Mouse (Mus musculus) midbrain, embryonic 15.5 days (tissue): ENCODE measurements around the gene Lamb3. TPM values are rescaled to one million over a fixed set of nuclear protein-coding genes. Genes with fewer than 3 reads are reported as not detected.
A peak's percentile ranks its signal among the peaks of the same experiment; 100 is the strongest.

ENCODE experiments used
- ATAC-seq: fragments of 200-750 bp; cut with Nextera tagmentation; replicated peaks from 2 replicates; pipeline ENCODE4 v1.8.0; 2017; ENCODE audit warnings: moderate TSS enrichment
- H3K27ac ChIP-seq: fragments of 300-500 bp; sonication (generic); 2 replicates; pipeline ENCODE4 v1.5.1; 2015; ENCODE audit warnings: mild to moderate bottlenecking, inconsistent platforms
- H3K27me3 ChIP-seq: fragments of 300-500 bp; sonication (generic); replicated peaks from 2 replicates; pipeline ENCODE4 v1.6.1; 2015; ENCODE audit warnings: inconsistent platforms
- H3K36me3 ChIP-seq: fragments of 300-500 bp; sonication (generic); replicated peaks from 2 replicates; pipeline ENCODE4 v1.6.1; 2015; ENCODE audit warnings: inconsistent platforms
- H3K4me1 ChIP-seq: fragments of 300-500 bp; sonication (generic); 2 replicates; pipeline ENCODE4 v1.6.1; 2015; ENCODE audit warnings: inconsistent platforms
- H3K4me2 ChIP-seq: fragments of 300-500 bp; sonication (generic); 2 replicates; pipeline ENCODE4 v1.6.1; 2015; ENCODE audit warnings: inconsistent platforms, mild to moderate bottlenecking, moderate library complexity
- H3K4me3 ChIP-seq: fragments of 300-500 bp; sonication (generic); 2 replicates; pipeline ENCODE4 v1.5.1; 2015; ENCODE audit warnings: mild to moderate bottlenecking, inconsistent platforms
- H3K9ac ChIP-seq: fragments of 300-500 bp; sonication (generic); 2 replicates; pipeline ENCODE4 v1.6.1; 2015; ENCODE audit warnings: mild to moderate bottlenecking, inconsistent platforms
- H3K9me3 ChIP-seq: fragments of 300-500 bp; sonication (generic); 2 replicates; pipeline ENCODE4 v1.6.1; 2016; ENCODE audit warnings: inconsistent platforms
- WGBS: fragments of 180-500 bp; shearing (Covaris S2); methylation state at CpG from one replicate; pipeline ENCODE4 v1.1.7; 2015; ENCODE audit warnings: mixed read lengths; 5-methylcytosine and 5-hydroxymethylcytosine counted together
- polyA plus RNA-seq: library from polyadenylated mRNA; unstranded; fragments of >200 nt; fragmentation: Nextera tagmentation; extraction: Ambion mirVana; gene quantifications from 2 replicates; pipeline ENCODE4 v1.2.1, GENCODE M21; 2015

Gene Lamb3
- polyA plus RNA-seq, 1 experiment from 2014 or later, result 1.1 TPM

DNA sequence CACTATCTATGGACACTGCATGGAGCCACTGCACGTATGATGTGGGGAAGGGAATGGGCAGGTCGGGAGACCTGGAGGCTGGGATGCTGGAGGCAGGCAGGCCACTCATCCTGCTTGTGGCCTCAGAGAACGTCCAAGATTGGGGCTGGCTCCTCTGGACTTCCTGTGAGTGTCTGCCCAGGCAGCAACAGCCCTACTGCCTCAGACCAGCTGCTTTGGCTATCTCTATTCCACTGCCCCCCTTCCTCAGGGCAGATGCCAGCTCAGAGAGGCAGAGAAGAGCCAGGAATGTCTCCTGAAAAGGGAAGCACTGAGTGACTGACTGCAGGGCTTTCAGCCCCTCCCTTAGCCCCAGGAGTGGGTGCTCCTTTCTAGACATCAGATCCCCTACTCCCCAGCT is 139.4 kb downstream of the Lamb3 start:
- H3K4me3 ChIP-seq, result no peak overlapping the region
- H3K27ac ChIP-seq, result no peak overlapping the region
- no peaks in the 10 kb centered on the region for H3K9me3 ChIP-seq
- peaks cover 35% of the 10 kb centered on the region; the same call in 1 of the 2 replicates for H3K36me3 ChIP-seq
- no peak for ATAC-seq
- no peaks in the 10 kb centered on the region for H3K27me3 ChIP-seq
- no peak overlapping the region for H3K4me2 ChIP-seq
- no peak overlapping the region for H3K9ac ChIP-seq
- 79% methylated on average over 3 of the region's 3 CpGs for WGBS
- no peaks in the 10 kb centered on the region for H3K4me1 ChIP-seq

GRCm38 (mm10) chr1:193348261-193348962 is 140.9 kb downstream of the Lamb3 start:
- no peak for ATAC-seq
- no peaks in the 10 kb centered on the region for H3K4me1 ChIP-seq
- no peak overlapping the region for H3K9ac ChIP-seq
- no peak overlapping the region for H3K27ac ChIP-seq
- peaks cover 47% of the 10 kb centered on the region for H3K36me3 ChIP-seq
- H3K4me2 ChIP-seq, result no peak overlapping the region
- no peak overlapping the region for H3K4me3 ChIP-seq
- no peaks in the 10 kb centered on the region for H3K9me3 ChIP-seq
- 79% methylated on average over 9 of the region's 9 CpGs for WGBS
- no peaks in the 10 kb centered on the region for H3K27me3 ChIP-seq

DNA sequence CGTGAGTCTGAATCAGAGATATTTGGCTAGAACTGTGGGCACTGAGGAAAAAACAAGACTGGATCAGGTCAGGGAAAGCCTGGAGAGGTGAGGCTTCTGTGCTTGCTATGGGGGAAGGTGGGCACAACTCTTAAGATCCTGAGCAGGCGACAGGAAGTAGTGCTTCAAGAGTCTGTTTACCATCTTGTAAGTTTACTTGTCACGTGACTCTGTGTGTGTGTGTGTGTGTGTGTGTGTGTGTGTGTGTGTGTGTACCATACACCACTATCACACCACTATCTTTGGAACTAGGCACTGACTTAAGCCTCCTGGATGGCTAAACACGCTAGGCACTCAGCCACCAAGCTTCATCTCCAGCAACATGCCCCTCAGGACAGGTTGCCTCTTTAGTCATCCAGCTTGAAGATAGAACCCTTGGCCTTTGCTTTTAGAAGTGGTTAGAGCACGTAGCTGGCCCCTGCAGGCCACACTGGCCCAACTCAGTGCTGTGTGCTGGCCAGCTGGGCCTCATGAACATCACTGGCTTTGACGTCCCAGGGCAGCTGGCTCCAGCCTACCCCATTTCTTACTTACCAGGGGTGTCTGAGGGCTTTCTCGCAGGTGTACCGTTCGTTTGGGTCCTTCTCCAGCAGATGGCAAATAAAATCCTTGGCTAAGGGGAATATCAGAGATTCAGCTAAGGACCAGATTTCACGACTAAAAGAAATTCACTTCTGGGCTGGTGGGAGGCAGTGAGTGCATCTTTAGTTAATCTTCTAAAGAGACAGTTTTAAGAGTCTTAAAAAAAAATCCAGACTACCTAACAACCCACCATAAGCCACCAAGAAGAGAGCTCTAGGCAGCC is 142.4 kb downstream of the Lamb3 start:
- Histone ChIP-seq H3K4me3 (no peak overlapping the region), H3K36me3 (peaks cover 58% of the 10 kb centered on the region), H3K4me1 (no peaks in the 10 kb centered on the region), H3K27ac (no peak overlapping the region), H3K4me2 (no peak overlapping the region), H3K27me3 (no peaks in the 10 kb centered on the region), H3K9me3 (no peaks in the 10 kb centered on the region), H3K9ac (no peak overlapping the region)
- ATAC-seq, result no peak
- 82% methylated on average over 10 of the region's 10 CpGs for WGBS

DNA sequence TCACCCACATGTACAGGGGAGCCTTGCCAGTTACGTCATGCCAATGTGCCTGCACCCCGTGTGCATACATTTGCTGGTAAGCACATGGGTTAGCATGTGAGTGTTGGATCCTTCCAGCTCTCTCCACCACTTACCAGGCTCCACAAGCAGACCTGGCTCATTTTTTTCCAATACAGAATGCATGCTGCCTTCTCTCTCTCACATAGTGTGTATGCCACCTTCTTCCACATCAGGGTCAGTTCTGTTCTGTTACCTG is 143.0 kb downstream of the Lamb3 start:
- H3K4me3 ChIP-seq, result no peak overlapping the region
- H3K9ac ChIP-seq, result no peak overlapping the region
- H3K27ac ChIP-seq, result no peak overlapping the region
- 98% methylated on average over 2 of the region's 2 CpGs for WGBS
- no peak overlapping the region for H3K4me2 ChIP-seq
- no peaks in the 10 kb centered on the region for H3K27me3 ChIP-seq
- ATAC-seq, result no peak
- H3K36me3 ChIP-seq, result peaks cover 63% of the 10 kb centered on the region
- no peaks in the 10 kb centered on the region for H3K4me1 ChIP-seq
- H3K9me3 ChIP-seq, result no peaks in the 10 kb centered on the region

GRCm38 (mm10) chr1:193351583-193351982 is 144.1 kb downstream of the Lamb3 start:
- no peak overlapping the region for H3K4me3 ChIP-seq
- no peaks in the 10 kb centered on the region for H3K27me3 ChIP-seq
- no peaks in the 10 kb centered on the region for H3K9me3 ChIP-seq
- H3K9ac ChIP-seq, result no peak overlapping the region
- H3K36me3 ChIP-seq, result peaks cover 61% of the 10 kb centered on the region
- H3K4me2 ChIP-seq, result no peak overlapping the region
- no peak for ATAC-seq
- H3K27ac ChIP-seq, result no peak overlapping the region
- 79% methylated on average over 3 of the region's 3 CpGs for WGBS
- H3K4me1 ChIP-seq, result no peaks in the 10 kb centered on the region

GRCm38 (mm10) chr1:193359199-193359598 is 151.7 kb downstream of the Lamb3 start:
- no peak overlapping the region for H3K9ac ChIP-seq
- H3K9me3 ChIP-seq, result no peaks in the 10 kb centered on the region
- H3K27me3 ChIP-seq, result no peaks in the 10 kb centered on the region
- H3K4me1 ChIP-seq, result no peaks in the 10 kb centered on the region
- H3K4me2 ChIP-seq, result no peak overlapping the region
- WGBS, result 79% methylated on average over 3 of the region's 3 CpGs
- H3K4me3 ChIP-seq, result no peak overlapping the region
- ATAC-seq, result no peak
- H3K36me3 ChIP-seq, result peaks cover 31% of the 10 kb centered on the region
- H3K27ac ChIP-seq, result no peak overlapping the region

DNA sequence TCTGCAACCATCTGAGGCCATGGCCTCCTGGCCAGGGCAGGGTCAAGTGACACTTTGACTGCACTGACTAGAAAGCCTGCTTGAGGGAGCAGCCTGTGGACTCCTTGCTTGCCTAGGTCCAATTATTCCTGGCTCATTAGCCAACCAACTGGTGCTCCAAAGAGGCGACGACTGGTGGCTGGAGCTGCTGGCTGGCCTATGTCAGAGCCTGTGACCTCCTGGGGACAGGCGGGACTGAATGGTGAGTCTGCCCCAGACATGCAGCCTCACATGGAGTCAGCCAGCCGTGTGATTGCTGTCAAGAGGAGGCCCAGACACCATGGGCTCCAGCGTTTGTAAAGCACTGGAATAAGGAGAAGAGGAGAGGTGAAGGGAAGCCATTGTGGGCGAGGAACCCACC is 153.7 kb downstream of the Lamb3 start:
- no peak overlapping the region for H3K9ac ChIP-seq
- no peak overlapping the region for H3K27ac ChIP-seq
- no peaks in the 10 kb centered on the region for H3K9me3 ChIP-seq
- WGBS, result 45% methylated on average over 6 of the region's 6 CpGs
- ATAC-seq, result no peak
- peaks cover 21% of the 10 kb centered on the region for H3K36me3 ChIP-seq
- H3K4me1 ChIP-seq, result no peaks in the 10 kb centered on the region
- H3K27me3 ChIP-seq, result no peaks in the 10 kb centered on the region
- no peak overlapping the region for H3K4me3 ChIP-seq
- no peak overlapping the region for H3K4me2 ChIP-seq

DNA sequence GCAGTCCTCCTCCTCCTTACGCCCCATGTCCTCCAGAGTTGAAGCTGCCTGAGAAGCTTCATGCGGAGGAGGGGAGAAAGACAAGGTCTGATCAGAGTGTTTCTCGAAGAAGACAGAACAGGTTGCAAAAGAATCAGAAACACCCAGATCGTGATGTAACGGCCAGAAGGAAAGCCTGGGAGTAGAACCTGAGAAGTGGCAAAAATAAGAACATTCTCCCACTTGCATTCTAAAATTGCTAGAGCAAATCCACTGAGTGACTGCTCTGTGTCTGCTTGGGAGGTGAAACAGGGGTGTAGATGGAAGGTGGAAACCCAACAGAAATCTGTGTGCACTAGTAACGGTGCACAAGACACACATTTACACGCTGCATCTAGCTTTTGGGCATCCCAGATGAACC is 154.6 kb downstream of the Lamb3 start:
- peaks cover 4% of the 10 kb centered on the region for H3K4me1 ChIP-seq
- no peaks in the 10 kb centered on the region for H3K27me3 ChIP-seq
- 92% methylated on average over 7 of the region's 7 CpGs for WGBS
- no peak overlapping the region for H3K4me3 ChIP-seq
- H3K9ac ChIP-seq, result no peak overlapping the region
- no peak overlapping the region for H3K27ac ChIP-seq
- H3K36me3 ChIP-seq, result peaks cover 18% of the 10 kb centered on the region; the same call in 1 of the 2 replicates
- no peak overlapping the region for H3K4me2 ChIP-seq
- H3K9me3 ChIP-seq, result no peaks in the 10 kb centered on the region
- ATAC-seq, result no peak

- ATAC-seq, result no peak
- WGBS, result 63% methylated on average over 5 of the region's 5 CpGs
These were observed 156.3 kb downstream of the Lamb3 start for GRCm38 (mm10) chr1:193363801-193364231.

DNA sequence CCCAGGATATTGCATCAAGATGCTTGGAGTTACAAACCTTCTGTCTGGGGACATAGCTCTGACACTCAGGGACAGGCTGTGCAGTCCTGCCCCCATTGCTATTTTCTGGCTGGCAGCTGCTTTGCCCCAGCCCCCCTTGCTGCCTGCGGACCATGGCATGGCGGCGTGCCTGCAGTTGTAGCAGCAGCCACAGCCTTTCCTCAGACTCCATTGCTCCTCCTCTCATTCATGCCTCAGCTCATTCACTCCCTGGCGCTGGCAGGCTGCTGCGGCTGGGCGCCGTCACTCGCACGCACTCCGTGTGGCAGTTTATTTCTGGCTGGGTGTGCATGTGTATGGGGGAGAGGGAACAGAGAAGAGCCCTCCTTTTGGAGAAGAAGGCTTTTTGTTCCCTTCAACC is 160.6 kb downstream of the Lamb3 start:
- Histone ChIP-seq H3K27me3 (no peaks in the 10 kb centered on the region), H3K9ac (peak overlapping the region; percentile 69), H3K9me3 (no peaks in the 10 kb centered on the region), H3K27ac (peak overlapping the region; percentile 66), H3K4me3 (peak overlapping the region; percentile 68), H3K36me3 (no peaks in the 10 kb centered on the region), H3K4me1 (peaks cover 34% of the 10 kb centered on the region), H3K4me2 (peak overlapping the region; percentile 83)
- WGBS, result 12% methylated on average over 10 of the region's 10 CpGs
- ATAC-seq, result peak; percentile 32

More at GRCm38 (mm10) chr1:193363801-193364231, 156.3 kb downstream of the Lamb3 start:
- no peak overlapping the region for H3K9ac ChIP-seq
- no peak overlapping the region for H3K4me3 ChIP-seq
- peaks cover 15% of the 10 kb centered on the region; the same call in 1 of the 2 replicates for H3K36me3 ChIP-seq
- H3K4me1 ChIP-seq, result peaks cover 21% of the 10 kb centered on the region
- no peak overlapping the region for H3K4me2 ChIP-seq
- no peaks in the 10 kb centered on the region for H3K9me3 ChIP-seq
- no peak overlapping the region for H3K27ac ChIP-seq
- H3K27me3 ChIP-seq, result no peaks in the 10 kb centered on the region

GRCm38 (mm10) chr1:193369091-193369490 is 161.6 kb downstream of the Lamb3 start:
- Histone ChIP-seq H3K4me3 (peak overlapping the region; percentile 68), H3K36me3 (no peaks in the 10 kb centered on the region), H3K4me2 (peak overlapping the region; percentile 83), H3K27me3 (no peaks in the 10 kb centered on the region), H3K4me1 (peaks cover 34% of the 10 kb centered on the region), H3K27ac (peak overlapping the region; percentile 74), H3K9ac (peak overlapping the region; percentile 69), H3K9me3 (no peaks in the 10 kb centered on the region)
- peak; percentile 18; the same call in 1 of the 2 replicates for ATAC-seq
- WGBS, result 23% methylated on average over 8 of the region's 8 CpGs

DNA sequence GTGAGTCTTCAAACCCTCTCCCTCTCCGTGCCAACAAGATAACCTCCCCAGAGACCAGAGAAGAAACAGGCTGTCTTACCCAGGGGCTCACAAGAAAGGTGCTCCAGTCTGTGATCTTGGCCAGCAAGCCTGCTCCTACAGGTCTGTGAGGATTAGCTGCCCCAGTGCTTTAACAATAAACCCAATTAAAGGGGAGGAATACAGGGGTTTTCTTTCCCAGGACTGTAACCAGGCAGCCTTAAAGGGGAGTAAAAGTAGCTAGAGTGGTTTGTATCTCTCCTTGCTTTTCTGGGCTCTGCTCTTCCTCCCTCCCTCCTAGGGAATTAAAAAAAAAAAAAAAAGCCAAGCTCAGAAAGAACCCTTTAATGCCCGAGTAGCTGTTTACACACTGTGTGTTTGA is 162.6 kb downstream of the Lamb3 start, which contains the start of gene Camk1g:
Camk1g (minus strand) TSS at position 203 of the 400 bp plus-strand sequence.
- H3K27me3 ChIP-seq, result no peaks in the 10 kb centered on the region
- WGBS, result 0% methylated on average over 2 of the region's 2 CpGs
- peaks cover 34% of the 10 kb centered on the region for H3K4me1 ChIP-seq
- peak within 1 kb of the TSS; percentile 69 for H3K9ac ChIP-seq
- peak within 1 kb of the TSS; percentile 74 for H3K27ac ChIP-seq
- peak within 1 kb of the TSS; percentile 68 for H3K4me3 ChIP-seq
- no peaks in the 10 kb centered on the region for H3K9me3 ChIP-seq
- H3K36me3 ChIP-seq, result no peaks in the 10 kb centered on the region
- peak; percentile 93 for ATAC-seq
- peak within 1 kb of the TSS; percentile 83 for H3K4me2 ChIP-seq
